Mouse (Mus musculus): ENCODE data around the gene Gm10666. TPM values are rescaled to one million over a fixed set of nuclear protein-coding genes. Genes with fewer than 3 reads are reported as not detected.
"Not testable (repeated sequence)": the region's sequence is repeated elsewhere in the genome, so short reads cannot be mapped to it uniquely, and the experiment has no call there.

Gene Gm10666
- total RNA-seq (2014; fragmentation: Nextera tagmentation) = not detected in 2 replicates
- not detected in 2 replicates for total RNA-seq (2017)

- not testable (repeated sequence) for ATAC-seq (replicated peaks; ENCODE audit: poor library complexity, severe bottlenecking)
Observed at GRCm38 (mm10) chr7:22134641-22135040, at the start of gene Gm10666. Gene Gm10666, minus strand, starts transcription at chr7:22134741.

DNA sequence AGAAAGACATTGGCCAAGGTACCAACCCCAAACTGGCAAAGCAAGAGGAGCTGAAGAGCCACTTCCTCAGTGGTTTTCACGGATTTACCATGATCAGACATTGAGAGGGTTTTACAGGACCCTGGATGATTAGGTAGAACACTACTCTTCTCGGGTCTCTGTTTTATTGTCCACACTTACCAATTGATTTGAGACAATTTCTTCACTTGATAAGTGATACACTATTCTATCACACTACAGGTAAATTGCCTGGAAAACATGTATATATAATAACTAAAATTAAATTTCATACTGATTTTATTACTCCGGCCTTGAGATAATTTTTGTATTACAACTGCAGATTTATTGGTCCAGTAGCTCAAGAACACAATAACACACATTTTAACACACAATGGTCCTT, 29.4 kb upstream of the Gm10666 start, which contains the start of gene Vmn1r142:
Vmn1r142 (minus strand) TSS at position 101 of the 400 bp plus-strand sequence.
- ATAC-seq (replicated peaks; ENCODE audit: poor library complexity, severe bottlenecking) = not testable (repeated sequence)

DNA sequence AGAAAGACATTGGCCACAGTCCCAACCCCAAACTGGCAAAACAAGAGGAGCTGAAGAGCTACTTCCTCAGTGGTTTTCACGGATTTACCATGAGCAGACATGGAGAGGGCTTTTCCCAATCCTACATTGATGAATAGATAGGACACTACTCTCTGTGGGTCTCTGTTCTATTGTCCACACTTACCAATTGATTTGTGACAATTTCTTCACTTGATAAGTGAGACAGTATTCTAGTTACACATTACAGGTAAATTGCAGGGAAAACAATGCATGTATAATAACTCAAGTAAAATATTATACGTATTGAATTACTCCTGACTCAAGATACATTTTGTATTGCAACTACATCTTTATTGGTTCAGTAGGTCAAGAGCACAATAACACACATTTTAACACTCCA, 16.4 kb downstream of the Gm10666 start, which contains the start of gene Gm16451:
Gm16451 (minus strand) TSS at position 101 of the 400 bp plus-strand sequence.
- ATAC-seq (replicated peaks; ENCODE audit: poor library complexity, severe bottlenecking) = not testable (repeated sequence)

Other genes starting within 250 kb of the Gm10666 start
- not detected in 2 replicates for gene Gm5891, start 213.4 kb downstream of the Gm10666 start, total RNA-seq (2014; fragmentation: Nextera tagmentation)
- not detected in 2 replicates for gene Gm5891, start 213.4 kb downstream of the Gm10666 start, total RNA-seq (2017)
- not detected in 2 replicates for gene Vmn1r137, start 140.2 kb downstream of the Gm10666 start, total RNA-seq (2014; fragmentation: Nextera tagmentation)
- not detected in 2 replicates for gene Vmn1r137, start 140.2 kb downstream of the Gm10666 start, total RNA-seq (2017)
- gene Vmn1r138, start 105.8 kb downstream of the Gm10666 start, total RNA-seq (2014; fragmentation: Nextera tagmentation) = not detected in 2 replicates
- not detected in 2 replicates for gene Vmn1r138, start 105.8 kb downstream of the Gm10666 start, total RNA-seq (2017)
- gene Gm6176, start 78.4 kb downstream of the Gm10666 start, total RNA-seq (2014; fragmentation: Nextera tagmentation) = not detected in 2 replicates
- gene Gm6176, start 78.4 kb downstream of the Gm10666 start, total RNA-seq (2017) = not detected in 2 replicates
- gene Vmn1r139, start 65.7 kb downstream of the Gm10666 start, total RNA-seq (2014; fragmentation: Nextera tagmentation) = not detected in 2 replicates
- not detected in 2 replicates for gene Vmn1r139, start 65.7 kb downstream of the Gm10666 start, total RNA-seq (2017)
- not detected in 2 replicates for gene Gm16451, start 16.5 kb downstream of the Gm10666 start, total RNA-seq (2014; fragmentation: Nextera tagmentation)
- not detected in 2 replicates for gene Gm16451, start 16.5 kb downstream of the Gm10666 start, total RNA-seq (2017)
- not detected in 2 replicates for gene Vmn1r142, start 29.3 kb upstream of the Gm10666 start, total RNA-seq (2014; fragmentation: Nextera tagmentation)
- not detected in 2 replicates for gene Vmn1r142, start 29.3 kb upstream of the Gm10666 start, total RNA-seq (2017)
- gene Vmn1r143, start 54.6 kb upstream of the Gm10666 start, total RNA-seq (2014; fragmentation: Nextera tagmentation) = not detected in 2 replicates
- not detected in 2 replicates for gene Vmn1r143, start 54.6 kb upstream of the Gm10666 start, total RNA-seq (2017)
- not detected in 2 replicates for gene Gm8653, start 66.5 kb upstream of the Gm10666 start, total RNA-seq (2014; fragmentation: Nextera tagmentation)
- gene Gm8653, start 66.5 kb upstream of the Gm10666 start, total RNA-seq (2017) = not detected in 2 replicates
- not detected in 2 replicates for gene Gm8453, start 94.7 kb upstream of the Gm10666 start, total RNA-seq (2014; fragmentation: Nextera tagmentation)
- not detected in 2 replicates for gene Gm8453, start 94.7 kb upstream of the Gm10666 start, total RNA-seq (2017)
- gene Gm4187, start 195.0 kb upstream of the Gm10666 start, total RNA-seq (2014; fragmentation: Nextera tagmentation) = not detected in 2 replicates
- gene Gm4187, start 195.0 kb upstream of the Gm10666 start, total RNA-seq (2017) = not detected in 2 replicates
- not detected in 2 replicates for gene Gm8660, start 236.3 kb upstream of the Gm10666 start, total RNA-seq (2014; fragmentation: Nextera tagmentation)
- gene Gm8660, start 236.3 kb upstream of the Gm10666 start, total RNA-seq (2017) = not detected in 2 replicates

Data from granulocyte monocyte progenitor cell, adult 5-6 weeks (primary cell).